ENCODE assay signal across 12 mouse cellular contexts in the genomic region with DNA sequence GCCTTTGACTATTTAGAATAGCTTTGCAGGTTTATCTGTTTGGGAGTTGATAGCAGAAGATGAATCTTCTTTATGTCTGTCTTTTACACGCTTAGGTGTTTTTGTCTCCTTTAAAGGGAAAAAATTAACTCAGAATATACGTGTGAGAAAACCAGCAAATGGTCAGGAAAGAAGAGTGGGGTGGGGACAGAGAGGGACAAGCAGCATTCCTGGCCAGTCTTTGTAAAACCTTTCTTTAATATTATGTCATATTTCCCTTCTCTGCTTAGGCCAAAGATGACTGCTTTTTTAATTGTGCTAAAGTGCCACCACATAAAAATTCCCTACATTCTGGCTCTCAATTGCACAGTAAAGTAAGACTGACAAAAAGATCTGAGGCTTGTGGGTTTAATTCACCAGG. TPM values are rescaled to one million over a fixed set of nuclear protein-coding genes. Genes with fewer than 3 reads are reported as not detected.
A peak's percentile ranks its signal among the peaks of the same experiment; 100 is the strongest.
DNase-seq lines count a peak whose midpoint lies in the region; ATAC-seq and TF ChIP-seq lines count a peak whose summit lies in the region.
"Had no signal": no experiment of that assay in that cellular context is flagged by ENCODE, and none has a peak within 500 bp of the region (broad histone marks: within the 10 kb centered on the region; RNA-seq: fewer than 3 reads in every experiment).

No protein-coding gene starts in this region.

- ATAC-seq in lung, embryonic 14.5 days (ENCODE audit: insufficient read depth), result no peak
- no peak for ATAC-seq in forebrain, embryonic 15.5 days (replicated peaks)
- no peak for ATAC-seq in midbrain, embryonic 14.5 days (ENCODE audit: low FRiP score, low TSS enrichment)
- no peak for ATAC-seq in monocyte, adult 5-6 weeks (replicated peaks; ENCODE audit: insufficient number of reproducible peaks, low FRiP score, low TSS enrichment, poor library complexity, severe bottlenecking)

- peaks cover 3% of the 10 kb centered on the region; the same call in 1 of the 2 replicates for H3K4me1 ChIP-seq in heart, embryonic 10.5 days
- H3K4me1 ChIP-seq in lung, embryonic 14.5 days (ENCODE audit: insufficient read depth), result peaks cover 3% of the 10 kb centered on the region
- H3K4me1 ChIP-seq in forebrain, embryonic 15.5 days, result peaks cover 35% of the 10 kb centered on the region
- H3K4me1 ChIP-seq in midbrain, embryonic 14.5 days (ENCODE audit: control insufficient read depth, insufficient read depth, low read length), result peaks cover 12% of the 10 kb centered on the region

- H3K27ac ChIP-seq in heart, embryonic 10.5 days, result peak overlapping the region; percentile 99
- no peak overlapping the region for H3K27ac ChIP-seq in lung, embryonic 14.5 days (ENCODE audit: low read depth)
- H3K27ac ChIP-seq in forebrain, embryonic 15.5 days (replicated peaks), result no peak overlapping the region
- H3K27ac ChIP-seq in midbrain, embryonic 14.5 days (replicated peaks; ENCODE audit: low read depth, low read length), result no peak overlapping the region
- H3K27ac ChIP-seq: lung, embryonic 15.5 days had no signal

- H3K27me3 ChIP-seq in heart, embryonic 10.5 days (ENCODE audit: insufficient read depth, poor library complexity, severe bottlenecking), result no peaks in the 10 kb centered on the region
- no peaks in the 10 kb centered on the region for H3K27me3 ChIP-seq in lung, embryonic 14.5 days (ENCODE audit: insufficient read depth, low read length)
- H3K27me3 ChIP-seq in forebrain, embryonic 15.5 days, result no peaks in the 10 kb centered on the region
- no peaks in the 10 kb centered on the region for H3K27me3 ChIP-seq in midbrain, embryonic 14.5 days (ENCODE audit: control insufficient read depth, insufficient read depth, low read length)
- H3K27me3 ChIP-seq: lung, embryonic 15.5 days had no signal

- no peaks in the 10 kb centered on the region for H3K9me3 ChIP-seq in heart, embryonic 10.5 days
- H3K9me3 ChIP-seq in lung, embryonic 14.5 days (ENCODE audit: low read depth, low read length), result no peaks in the 10 kb centered on the region
- no peaks in the 10 kb centered on the region for H3K9me3 ChIP-seq in forebrain, embryonic 15.5 days
- H3K9me3 ChIP-seq in midbrain, embryonic 14.5 days (ENCODE audit: control insufficient read depth, low read length), result no peaks in the 10 kb centered on the region
- H3K9me3 ChIP-seq: lung, embryonic 15.5 days had no signal

- H3K9ac ChIP-seq in lung, embryonic 14.5 days, result no peak overlapping the region
- no peak overlapping the region for H3K9ac ChIP-seq in forebrain, embryonic 15.5 days (replicated peaks)
- no peak overlapping the region for H3K9ac ChIP-seq in midbrain, embryonic 14.5 days (replicated peaks; ENCODE audit: low read length)

- no peak for TF ChIP-seq CTCF in lung, embryonic 14.5 days (IDR thresholded peaks at IDR 0.05; ENCODE audit: low read depth)

- no peak for DNase-seq in heart, embryonic 10.5 days (ENCODE audit: low spot score)
- DNase-seq in heart, postnatal 4 days, result no peak
- DNase-seq in lung, embryonic 14.5 days, result no peak
- DNase-seq in lung, postnatal 10 days, result no peak
- DNase-seq in midbrain, embryonic 14.5 days, result peak; percentile 40
- DNase-seq in adrenal gland, postnatal 14 days, result no peak
- DNase-seq: kidney, postnatal 4 days; thymus, adult 18-20 months had no signal

- H3K36me3 ChIP-seq in heart, embryonic 10.5 days, result no peaks in the 10 kb centered on the region
- no peaks in the 10 kb centered on the region for H3K36me3 ChIP-seq in lung, embryonic 14.5 days (ENCODE audit: insufficient read depth)
- no peaks in the 10 kb centered on the region for H3K36me3 ChIP-seq in forebrain, embryonic 15.5 days
- no peaks in the 10 kb centered on the region for H3K36me3 ChIP-seq in midbrain, embryonic 14.5 days (ENCODE audit: control insufficient read depth, insufficient read depth, low read length)
- H3K36me3 ChIP-seq: lung, embryonic 15.5 days had no signal

- 23% methylated on average over 2 of the region's 2 CpGs for WGBS in heart, embryonic 10.5 days
- WGBS in lung, embryonic 14.5 days, result 38% methylated on average over 2 of the region's 2 CpGs
- 29% methylated on average over 2 of the region's 2 CpGs for WGBS in forebrain, embryonic 15.5 days
- WGBS in midbrain, embryonic 14.5 days, result 14% methylated on average over 2 of the region's 2 CpGs

- peak overlapping the region; percentile 73 for H3K4me3 ChIP-seq in heart, embryonic 10.5 days
- no peak overlapping the region for H3K4me3 ChIP-seq in lung, embryonic 14.5 days (ENCODE audit: low read depth, low read length)
- no peak overlapping the region for H3K4me3 ChIP-seq in forebrain, embryonic 15.5 days
- H3K4me3 ChIP-seq in midbrain, embryonic 14.5 days (replicated peaks; ENCODE audit: low read depth, low read length), result no peak overlapping the region; the same call in 1 of the 2 replicates
- H3K4me3 ChIP-seq: lung, embryonic 15.5 days had no signal

- H3K4me2 ChIP-seq in lung, embryonic 14.5 days, result peak overlapping the region; percentile 94; the same call in 1 of the 2 replicates
- peak overlapping the region; percentile 80; the same call in 1 of the 2 replicates for H3K4me2 ChIP-seq in forebrain, embryonic 15.5 days (replicated peaks)
- peak overlapping the region; percentile 98 for H3K4me2 ChIP-seq in midbrain, embryonic 14.5 days (ENCODE audit: low read length)

RNA-seq across cellular contexts. Expression of a gene that starts 4.0 kb away (rescaled TPM):
- 39.8 and 54.8 TPM in 2 replicates for polyA plus RNA-seq in heart, embryonic 10.5 days (2016; fragmentation: Nextera tagmentation; extraction: Ambion mirVana)
- total RNA-seq in heart, postnatal 4 days (2021), result 10 to 100 TPM; 41.5 to 44.3 TPM
- polyA plus RNA-seq in lung, embryonic 14.5 days (2014; fragmentation: Nextera tagmentation; extraction: Ambion mirVana), result 39.1 and 46.2 TPM in 2 replicates
- 61.9 and 66.3 TPM in 2 replicates for polyA plus RNA-seq in forebrain, embryonic 15.5 days (2015; fragmentation: Nextera tagmentation; extraction: Ambion mirVana)
- polyA plus RNA-seq in midbrain, embryonic 14.5 days (2014; fragmentation: Nextera tagmentation; extraction: Ambion mirVana), result 33.5 and 40.1 TPM in 2 replicates
- 39.1 and 56.4 TPM in 2 replicates for total RNA-seq in adrenal gland, postnatal 14 days (2021)
- total RNA-seq in monocyte, adult 5-6 weeks (2017), result 36.1 to 69.5 TPM (median 67.5 TPM) in 3 replicates

RNA-seq across cellular contexts. Expression of a gene that starts 10.2 kb away (rescaled TPM):
- 6.7 and 9.4 TPM in 2 replicates for polyA plus RNA-seq in heart, embryonic 10.5 days (2016; fragmentation: Nextera tagmentation; extraction: Ambion mirVana)
- 1 to 10 TPM; 6.3 to 7.2 TPM for total RNA-seq in heart, postnatal 4 days (2021)
- 8.3 and 8.5 TPM in 2 replicates for polyA plus RNA-seq in lung, embryonic 14.5 days (2014; fragmentation: Nextera tagmentation; extraction: Ambion mirVana)
- polyA plus RNA-seq in forebrain, embryonic 15.5 days (2015; fragmentation: Nextera tagmentation; extraction: Ambion mirVana), result 10.9 and 13.8 TPM in 2 replicates
- polyA plus RNA-seq in midbrain, embryonic 14.5 days (2014; fragmentation: Nextera tagmentation; extraction: Ambion mirVana), result 9.1 and 9.4 TPM in 2 replicates
- 4.5 and 4.8 TPM in 2 replicates for total RNA-seq in adrenal gland, postnatal 14 days (2021)
- total RNA-seq in monocyte, adult 5-6 weeks (2017), result 0.19 to 0.43 TPM in 2 of 3 replicates, not detected in the other
- total RNA-seq: hematopoietic stem cell, adult 5-6 weeks had no signal

RNA-seq across cellular contexts. Expression of a gene that starts 21.5 kb away (rescaled TPM):
- polyA plus RNA-seq in heart, embryonic 10.5 days (2016; fragmentation: Nextera tagmentation; extraction: Ambion mirVana), result 14.5 and 14.9 TPM in 2 replicates
- total RNA-seq in heart, postnatal 4 days (2021), result 1 to 10 TPM; 4.7 to 5.0 TPM
- polyA plus RNA-seq in lung, embryonic 14.5 days (2014; fragmentation: Nextera tagmentation; extraction: Ambion mirVana), result 8.9 and 11.4 TPM in 2 replicates
- 14.7 and 16.6 TPM in 2 replicates for polyA plus RNA-seq in forebrain, embryonic 15.5 days (2015; fragmentation: Nextera tagmentation; extraction: Ambion mirVana)
- 7.9 and 9.2 TPM in 2 replicates for polyA plus RNA-seq in midbrain, embryonic 14.5 days (2014; fragmentation: Nextera tagmentation; extraction: Ambion mirVana)
- 1.7 and 1.8 TPM in 2 replicates for total RNA-seq in adrenal gland, postnatal 14 days (2021)
- total RNA-seq in monocyte, adult 5-6 weeks (2017), result 0.21 to 0.87 TPM (median 0.29 TPM) in 3 replicates
- total RNA-seq: hematopoietic stem cell, adult 5-6 weeks had no signal
